Mouse (Mus musculus) heart, postnatal 0 days (tissue): ENCODE data around the gene Lsm3. TPM values are rescaled to one million over a fixed set of nuclear protein-coding genes. Genes with fewer than 3 reads are reported as not detected.

ENCODE experiments used
- ATAC-seq: fragments of 200-750 bp; cut with Nextera tagmentation; 2 replicates; pipeline ENCODE4 v1.8.0; 2017; ENCODE audit warnings: low read depth, moderate number of reproducible peaks, moderate library complexity; ENCODE audit not compliant: insufficient read depth
- DNase-seq: peaks from one replicate; pipeline ENCODE4 v3.0.0-alpha.2; 2016; ENCODE audit warnings: low spot score
- H3K27ac ChIP-seq: fragments of 300-500 bp; sonication (generic); 2 replicates; pipeline ENCODE4 v1.5.1; 2014; ENCODE audit warnings: low read depth, mild to moderate bottlenecking
- H3K27me3 ChIP-seq: fragments of 300-500 bp; sonication (generic); 2 replicates; pipeline ENCODE4 v1.6.1; 2014; ENCODE audit warnings: low read length, mixed read lengths; ENCODE audit not compliant: control insufficient read depth, insufficient read depth
- H3K36me3 ChIP-seq: fragments of 300-500 bp; sonication (generic); replicated peaks from 2 replicates; pipeline ENCODE4 v1.6.1; 2014; ENCODE audit warnings: low read length, mixed read lengths; ENCODE audit not compliant: control insufficient read depth, insufficient read depth
- H3K4me1 ChIP-seq: fragments of 300-500 bp; sonication (generic); 2 replicates; pipeline ENCODE4 v1.6.1; 2014; ENCODE audit warnings: antibody characterized with exemption; ENCODE audit not compliant: control insufficient read depth, insufficient read depth
- H3K4me2 ChIP-seq: fragments of 300-500 bp; sonication (generic); 2 replicates; pipeline ENCODE4 v1.6.1; 2014; ENCODE audit warnings: low read depth, mild to moderate bottlenecking, low read length, moderate library complexity
- H3K4me3 ChIP-seq: fragments of 300-500 bp; sonication (generic); 2 replicates; pipeline ENCODE4 v1.5.1; 2014; ENCODE audit warnings: low read depth, low read length
- H3K9ac ChIP-seq: fragments of 300-500 bp; sonication (generic); replicated peaks from 2 replicates; pipeline ENCODE4 v1.6.1; 2014; ENCODE audit warnings: low read depth, low read length, mixed read lengths
- H3K9me3 ChIP-seq: fragments of 300-500 bp; sonication (generic); replicated peaks from 2 replicates; pipeline ENCODE4 v1.6.1; 2016; ENCODE audit warnings: low read length; ENCODE audit not compliant: control insufficient read depth
- CTCF ChIP-seq: IDR thresholded peaks from 2 replicates; pipeline ENCODE4 v1.5.1; 2016; ENCODE audit warnings: antibody characterized with exemption, control low read depth, low read depth
- EP300 ChIP-seq: IDR thresholded peaks from 2 replicates; pipeline ENCODE4 v1.6.1; 2016; ENCODE audit warnings: antibody characterized with exemption, low read depth
- WGBS: fragments of 180-500 bp; shearing (Covaris S2); extraction: QIAGEN DNeasy Blood & Tissue Kit; methylation state at CpG from one replicate; pipeline ENCODE4 v1.1.7; 2014; 5-methylcytosine and 5-hydroxymethylcytosine counted together
- polyA plus RNA-seq: library from polyadenylated mRNA; unstranded; fragments of >200 nt; fragmentation: Nextera tagmentation; extraction: Ambion mirVana; gene quantifications from 2 replicates; pipeline ENCODE4 v1.2.1, GENCODE M21; 2015
- total RNA-seq: library from RNA; depleted of rRNA; stranded (reverse); fragments of >200 nt; gene quantifications from 2 replicates; pipeline ENCODE4 v1.2.3, GENCODE M21; 2014; ENCODE audit warnings: low replicate concordance

The Lsm3 gene
- total and polyA plus RNA-seq, 2 experiments from 2014 or later, result 32.1 to 145 TPM

GRCm38 (mm10) chr6:91546241-91546884 lies 30.6 kb downstream of the Lsm3 start:
- ATAC-seq (peak; percentile 97), DNase-seq (peak; percentile 98)
- H3K9ac ChIP-seq, result no peak overlapping the region
- TF ChIP-seq CTCF (no peak), EP300 (peak; percentile 97)
- WGBS, result 6% methylated on average over 9 of the region's 9 CpGs
- H3K27me3 ChIP-seq, result peaks cover 64% of the 10 kb centered on the region
- no peak overlapping the region for H3K4me2 ChIP-seq
- H3K4me3 ChIP-seq, result no peak overlapping the region
- no peaks in the 10 kb centered on the region for H3K9me3 ChIP-seq
- no peaks in the 10 kb centered on the region for H3K36me3 ChIP-seq
- H3K4me1 ChIP-seq, result peaks cover 30% of the 10 kb centered on the region
- H3K27ac ChIP-seq, result peak overlapping the region; percentile 47

DNA sequence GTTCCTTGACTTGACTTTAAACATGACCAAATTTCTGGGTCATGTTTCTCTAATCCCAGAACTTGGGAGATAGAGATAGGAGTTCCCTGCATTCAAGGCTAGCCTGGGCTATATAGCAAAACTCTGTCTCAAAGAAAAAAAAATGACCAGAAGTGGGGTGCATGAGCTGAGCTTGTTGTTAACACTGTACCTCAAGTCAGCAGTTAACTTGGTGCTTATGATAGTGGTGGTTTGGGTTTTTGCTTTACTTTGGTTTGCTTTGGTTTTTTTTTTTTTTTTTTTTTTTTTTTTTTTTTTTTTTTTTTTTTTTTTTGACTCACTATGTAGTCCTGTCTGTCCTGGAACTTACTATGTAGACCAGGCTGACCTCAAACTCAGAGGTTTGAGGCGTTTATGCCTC lies 31.6 kb downstream of the Lsm3 start:
- no peak overlapping the region for H3K4me2 ChIP-seq
- peaks cover 65% of the 10 kb centered on the region for H3K27me3 ChIP-seq
- ATAC-seq (no peak), DNase-seq (no peak)
- 54% methylated on average over 1 of the region's 1 CpGs for WGBS
- no peak for TF ChIP-seq CTCF
- no peak for TF ChIP-seq EP300
- H3K4me3 ChIP-seq, result no peak overlapping the region
- no peak overlapping the region for H3K27ac ChIP-seq
- H3K36me3 ChIP-seq, result no peaks in the 10 kb centered on the region
- H3K9me3 ChIP-seq, result no peaks in the 10 kb centered on the region
- no peak overlapping the region for H3K9ac ChIP-seq
- H3K4me1 ChIP-seq, result peaks cover 24% of the 10 kb centered on the region

DNA sequence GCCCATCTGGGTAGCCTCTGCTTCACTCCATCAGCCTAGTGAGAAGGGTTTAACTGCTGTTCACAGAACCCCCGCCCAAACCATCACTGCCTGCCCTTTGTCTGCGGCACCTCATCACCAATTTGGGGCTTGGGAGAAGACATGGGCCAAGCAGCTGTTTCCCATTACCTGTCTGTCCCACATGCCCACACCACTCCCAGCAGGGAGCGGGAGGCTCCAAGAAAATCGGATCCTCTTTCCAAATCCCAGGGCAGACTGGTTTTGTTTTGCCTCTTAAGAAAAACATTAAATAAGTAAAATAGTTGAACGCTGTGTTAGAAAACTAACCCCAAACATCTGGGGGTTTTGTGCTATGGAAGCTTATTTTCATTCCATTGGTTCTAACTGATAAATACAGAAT lies 33.9 kb downstream of the Lsm3 start:
- Histone ChIP-seq H3K9ac (no peak overlapping the region), H3K4me1 (peaks cover 12% of the 10 kb centered on the region), H3K4me3 (no peak overlapping the region), H3K4me2 (no peak overlapping the region), H3K9me3 (no peaks in the 10 kb centered on the region), H3K36me3 (no peaks in the 10 kb centered on the region), H3K27me3 (peaks cover 70% of the 10 kb centered on the region), H3K27ac (no peak overlapping the region)
- TF ChIP-seq CTCF (no peak), EP300 (no peak)
- 65% methylated on average over 5 of the region's 5 CpGs for WGBS
- DNase-seq, result no peak
- ATAC-seq, result no peak

DNA sequence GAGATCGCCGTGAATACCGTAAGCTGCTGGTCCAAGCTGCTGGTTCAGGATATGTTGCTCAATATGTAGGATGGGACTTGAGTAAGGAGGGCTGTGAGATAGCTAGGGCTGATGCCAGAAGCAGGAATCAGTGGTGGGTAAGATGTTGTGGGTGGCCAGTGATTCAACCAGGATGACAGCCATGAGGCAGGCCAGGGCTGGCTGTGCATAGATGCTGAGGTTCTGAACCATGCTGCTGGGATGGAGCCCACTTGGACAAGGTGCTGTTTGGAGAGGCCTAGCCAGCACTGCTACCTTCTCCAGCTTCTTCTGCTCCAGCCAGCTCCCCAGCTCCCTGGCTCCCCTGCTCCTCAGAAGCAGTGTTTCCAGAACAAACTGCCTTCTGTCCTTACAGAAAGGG lies 35.9 kb downstream of the Lsm3 start:
- no peak overlapping the region for H3K4me3 ChIP-seq
- WGBS, result 96% methylated on average over 3 of the region's 3 CpGs
- peaks cover 76% of the 10 kb centered on the region for H3K27me3 ChIP-seq
- no peaks in the 10 kb centered on the region for H3K36me3 ChIP-seq
- DNase-seq, result no peak
- peaks cover 3% of the 10 kb centered on the region for H3K4me1 ChIP-seq
- no peak for TF ChIP-seq CTCF
- no peak for TF ChIP-seq EP300
- H3K9me3 ChIP-seq, result 0 out of 2 replicates have a peak, but pooled peaks cover 3% of the 10 kb centered on the region
- H3K9ac ChIP-seq, result no peak overlapping the region
- H3K27ac ChIP-seq, result no peak overlapping the region
- no peak for ATAC-seq
- H3K4me2 ChIP-seq, result no peak overlapping the region

GRCm38 (mm10) chr6:91552693-91553092 lies 37.0 kb downstream of the Lsm3 start:
- peaks cover 82% of the 10 kb centered on the region for H3K27me3 ChIP-seq
- no peak for DNase-seq
- ATAC-seq, result no peak
- no peaks in the 10 kb centered on the region for H3K36me3 ChIP-seq
- H3K9ac ChIP-seq, result no peak overlapping the region
- H3K4me3 ChIP-seq, result no peak overlapping the region
- no peak overlapping the region for H3K4me2 ChIP-seq
- 35% methylated on average over 3 of the region's 3 CpGs for WGBS
- H3K27ac ChIP-seq, result no peak overlapping the region
- 0 out of 2 replicates have a peak, but pooled peaks cover 3% of the 10 kb centered on the region for H3K9me3 ChIP-seq
- no peaks in the 10 kb centered on the region; the same call in 1 of the 2 replicates for H3K4me1 ChIP-seq
- no peak for TF ChIP-seq EP300

- no peak overlapping the region for H3K9ac ChIP-seq
- 0 out of 2 replicates have a peak, but pooled peaks cover 3% of the 10 kb centered on the region for H3K9me3 ChIP-seq
- no peak overlapping the region for H3K4me3 ChIP-seq
- no peaks in the 10 kb centered on the region for H3K4me1 ChIP-seq
- peaks cover 55% of the 10 kb centered on the region for H3K27me3 ChIP-seq
- ATAC-seq (no peak), DNase-seq (no peak)
- H3K36me3 ChIP-seq, result no peaks in the 10 kb centered on the region
- no peak overlapping the region for H3K27ac ChIP-seq
- TF ChIP-seq CTCF (no peak), EP300 (no peak)
- WGBS, result 34% methylated on average over 1 of the region's 1 CpGs
- H3K4me2 ChIP-seq, result no peak overlapping the region
Observed at GRCm38 (mm10) chr6:91558565-91558964, 42.8 kb downstream of the Lsm3 start.
